Mouse (Mus musculus) liver, embryonic 11.5 days (tissue): ENCODE data around the gene Lrp6. TPM values are rescaled to one million over a fixed set of nuclear protein-coding genes. Genes with fewer than 3 reads are reported as not detected.

Source experiments
- ATAC-seq: fragments of 200-750 bp; cut with Nextera tagmentation; replicated peaks from 2 replicates; pipeline ENCODE4 v1.8.0; 2017; ENCODE audit warnings: moderate number of reproducible peaks, mild to moderate bottlenecking, moderate TSS enrichment, moderate library complexity; ENCODE audit not compliant: low FRiP score
- DNase-seq: peaks from one replicate; pipeline ENCODE4 v3.0.0-alpha.2; 2017; ENCODE audit warnings: low spot score
- H3K27ac ChIP-seq: fragments of 300-500 bp; sonication (generic); 2 replicates; pipeline ENCODE4 v1.5.1; 2014; ENCODE audit warnings: mild to moderate bottlenecking, low read depth, low read length, control low read depth
- H3K27me3 ChIP-seq: fragments of 300-500 bp; sonication (generic); replicated peaks from 2 replicates; pipeline ENCODE4 v1.6.1; 2014; ENCODE audit warnings: low read length, mixed read lengths; ENCODE audit not compliant: control insufficient read depth, insufficient read depth
- H3K36me3 ChIP-seq: fragments of 300-500 bp; sonication (generic); 2 replicates; pipeline ENCODE4 v1.6.1; 2014; ENCODE audit warnings: mild to moderate bottlenecking, low read length, moderate library complexity, mixed read lengths; ENCODE audit not compliant: control insufficient read depth, insufficient read depth
- H3K4me1 ChIP-seq: fragments of 300-500 bp; sonication (generic); replicated peaks from 2 replicates; pipeline ENCODE4 v1.6.1; 2014; ENCODE audit warnings: low read length, mixed read lengths; ENCODE audit not compliant: control insufficient read depth, insufficient read depth
- H3K4me2 ChIP-seq: fragments of 300-500 bp; sonication (generic); 2 replicates; pipeline ENCODE4 v1.6.1; 2014; ENCODE audit warnings: mild to moderate bottlenecking, control low read depth, moderate library complexity
- H3K4me3 ChIP-seq: fragments of 300-500 bp; sonication (generic); 2 replicates; pipeline ENCODE4 v1.5.1; 2014; ENCODE audit warnings: low read depth, low read length, control low read depth
- H3K9ac ChIP-seq: fragments of 300-500 bp; sonication (generic); 2 replicates; pipeline ENCODE4 v1.6.1; 2014; ENCODE audit warnings: low read depth, low read length, control low read depth
- H3K9me3 ChIP-seq: fragments of 300-500 bp; sonication (generic); 2 replicates; pipeline ENCODE4 v1.6.1; 2016; ENCODE audit warnings: low read length, inconsistent platforms, mixed read lengths; ENCODE audit not compliant: control insufficient read depth
- WGBS: fragments of 180-500 bp; shearing (Covaris S2); extraction: QIAGEN DNeasy Blood & Tissue Kit; methylation state at CpG from one replicate; pipeline ENCODE4 v1.1.7; 2014; 5-methylcytosine and 5-hydroxymethylcytosine counted together
- polyA plus RNA-seq: library from polyadenylated mRNA; unstranded; fragments of >200 nt; fragmentation: Nextera tagmentation; extraction: Ambion mirVana; gene quantifications from 2 replicates; pipeline ENCODE4 v1.2.1, GENCODE M21; 2014

Lrp6 gene
- polyA plus RNA-seq, 1 experiment from 2014 or later, result 17.1 TPM

- Histone ChIP-seq H3K9me3 (no peaks in the 10 kb centered on the region), H3K4me1 (no peaks in the 10 kb centered on the region), H3K27ac (no peak overlapping the region), H3K4me3 (no peak overlapping the region), H3K9ac (no peak overlapping the region), H3K27me3 (no peaks in the 10 kb centered on the region), H3K4me2 (no peak overlapping the region), H3K36me3 (peaks cover 13% of the 10 kb centered on the region)
- ATAC-seq, result no peak
- DNase-seq, result no peak
- WGBS, result 82% methylated on average over 9 of the region's 9 CpGs
These were observed 80.4 kb downstream of the Lrp6 start for GRCm38 (mm10) chr6:134486318-134486717.

- WGBS, result 94% methylated on average over 10 of the region's 10 CpGs
- H3K36me3 ChIP-seq, result peaks cover 11% of the 10 kb centered on the region
These were observed 87.3 kb downstream of the Lrp6 start for GRCm38 (mm10) chr6:134479481-134479880.

GRCm38 (mm10) chr6:134473143-134473561 is 93.6 kb downstream of the Lrp6 start:
- 79% methylated on average over 7 of the region's 7 CpGs for WGBS
- DNase-seq, result no peak
- H3K27ac ChIP-seq, result no peak overlapping the region
- H3K4me1 ChIP-seq, result 0 out of 2 replicates have a peak, but pooled peaks cover 2% of the 10 kb centered on the region
- H3K9ac ChIP-seq, result no peak overlapping the region
- no peaks in the 10 kb centered on the region for H3K27me3 ChIP-seq
- no peak overlapping the region for H3K4me3 ChIP-seq
- H3K4me2 ChIP-seq, result no peak overlapping the region
- H3K9me3 ChIP-seq, result no peaks in the 10 kb centered on the region
- 0 out of 2 replicates have a peak, but pooled peaks cover 3% of the 10 kb centered on the region for H3K36me3 ChIP-seq
- no peak for ATAC-seq

More at GRCm38 (mm10) chr6:134479481-134479880, 87.3 kb downstream of the Lrp6 start:
- no peak overlapping the region for H3K4me2 ChIP-seq
- H3K27me3 ChIP-seq, result no peaks in the 10 kb centered on the region
- no peak for ATAC-seq
- no peak overlapping the region for H3K4me3 ChIP-seq
- no peak overlapping the region for H3K27ac ChIP-seq
- no peak for DNase-seq
- no peaks in the 10 kb centered on the region for H3K4me1 ChIP-seq
- H3K9ac ChIP-seq, result no peak overlapping the region
- no peaks in the 10 kb centered on the region for H3K9me3 ChIP-seq

GRCm38 (mm10) chr6:134470857-134471256 is 95.9 kb downstream of the Lrp6 start:
- H3K27me3 ChIP-seq, result no peaks in the 10 kb centered on the region
- 0 out of 2 replicates have a peak, but pooled peaks cover 2% of the 10 kb centered on the region for H3K4me1 ChIP-seq
- H3K4me3 ChIP-seq, result no peak overlapping the region
- H3K36me3 ChIP-seq, result peaks cover 5% of the 10 kb centered on the region; the same call in 1 of the 2 replicates
- no peaks in the 10 kb centered on the region for H3K9me3 ChIP-seq
- DNase-seq (peak; percentile 34), ATAC-seq (peak; percentile 77)
- 68% methylated on average over 14 of the region's 14 CpGs for WGBS
- no peak overlapping the region for H3K9ac ChIP-seq
- no peak overlapping the region for H3K4me2 ChIP-seq
- no peak overlapping the region for H3K27ac ChIP-seq

GRCm38 (mm10) chr6:134469297-134469696 is 97.5 kb downstream of the Lrp6 start:
- H3K27ac ChIP-seq, result no peak overlapping the region
- H3K9ac ChIP-seq, result no peak overlapping the region
- DNase-seq, result no peak
- ATAC-seq, result no peak
- WGBS, result 93% methylated on average over 2 of the region's 2 CpGs
- H3K36me3 ChIP-seq, result peaks cover 9% of the 10 kb centered on the region; the same call in 1 of the 2 replicates
- H3K4me3 ChIP-seq, result no peak overlapping the region
- H3K27me3 ChIP-seq, result no peaks in the 10 kb centered on the region
- no peaks in the 10 kb centered on the region for H3K9me3 ChIP-seq
- H3K4me1 ChIP-seq, result 0 out of 2 replicates have a peak, but pooled peaks cover 2% of the 10 kb centered on the region
- no peak overlapping the region for H3K4me2 ChIP-seq

- WGBS, result 92% methylated on average over 10 of the region's 10 CpGs
- DNase-seq, result no peak
- no peaks in the 10 kb centered on the region for H3K27me3 ChIP-seq
- no peak overlapping the region for H3K9ac ChIP-seq
- H3K4me1 ChIP-seq, result 0 out of 2 replicates have a peak, but pooled peaks cover 2% of the 10 kb centered on the region
- no peaks in the 10 kb centered on the region for H3K9me3 ChIP-seq
- H3K27ac ChIP-seq, result no peak overlapping the region
- peaks cover 13% of the 10 kb centered on the region; the same call in 1 of the 2 replicates for H3K36me3 ChIP-seq
- no peak for ATAC-seq
- H3K4me2 ChIP-seq, result no peak overlapping the region
- H3K4me3 ChIP-seq, result no peak overlapping the region
These were observed 100.0 kb downstream of the Lrp6 start for GRCm38 (mm10) chr6:134466671-134467229.

GRCm38 (mm10) chr6:134461175-134461574 is 105.6 kb downstream of the Lrp6 start:
- Histone ChIP-seq H3K27me3 (no peaks in the 10 kb centered on the region), H3K9ac (no peak overlapping the region), H3K36me3 (peaks cover 35% of the 10 kb centered on the region), H3K4me1 (no peaks in the 10 kb centered on the region), H3K4me2 (no peak overlapping the region), H3K27ac (no peak overlapping the region), H3K4me3 (no peak overlapping the region), H3K9me3 (no peaks in the 10 kb centered on the region)
- 95% methylated on average over 6 of the region's 6 CpGs for WGBS
- ATAC-seq (no peak), DNase-seq (no peak)

- ATAC-seq (no peak), DNase-seq (no peak)
- Histone ChIP-seq H3K9ac (no peak overlapping the region), H3K4me2 (no peak overlapping the region), H3K27ac (no peak overlapping the region), H3K4me3 (no peak overlapping the region), H3K27me3 (no peaks in the 10 kb centered on the region), H3K9me3 (no peaks in the 10 kb centered on the region), H3K4me1 (0 out of 2 replicates have a peak, but pooled peaks cover 3% of the 10 kb centered on the region), H3K36me3 (peaks cover 41% of the 10 kb centered on the region)
- WGBS, result 85% methylated on average over 1 of the region's 1 CpGs
These were observed 108.4 kb downstream of the Lrp6 start for GRCm38 (mm10) chr6:134458376-134458775.

GRCm38 (mm10) chr6:134454093-134454492 is 112.7 kb downstream of the Lrp6 start:
- Histone ChIP-seq H3K4me3 (no peak overlapping the region), H3K9ac (no peak overlapping the region), H3K4me2 (no peak overlapping the region), H3K4me1 (0 out of 2 replicates have a peak, but pooled peaks cover 3% of the 10 kb centered on the region), H3K27ac (no peak overlapping the region), H3K9me3 (no peaks in the 10 kb centered on the region), H3K36me3 (peaks cover 38% of the 10 kb centered on the region), H3K27me3 (no peaks in the 10 kb centered on the region)
- peak; percentile 84 for ATAC-seq
- 83% methylated on average over 1 of the region's 1 CpGs for whole genome bisulfite sequencing
- no peak for DNase-seq
